Mouse (Mus musculus): ENCODE measurements around the gene Mettl21a.

DNA sequence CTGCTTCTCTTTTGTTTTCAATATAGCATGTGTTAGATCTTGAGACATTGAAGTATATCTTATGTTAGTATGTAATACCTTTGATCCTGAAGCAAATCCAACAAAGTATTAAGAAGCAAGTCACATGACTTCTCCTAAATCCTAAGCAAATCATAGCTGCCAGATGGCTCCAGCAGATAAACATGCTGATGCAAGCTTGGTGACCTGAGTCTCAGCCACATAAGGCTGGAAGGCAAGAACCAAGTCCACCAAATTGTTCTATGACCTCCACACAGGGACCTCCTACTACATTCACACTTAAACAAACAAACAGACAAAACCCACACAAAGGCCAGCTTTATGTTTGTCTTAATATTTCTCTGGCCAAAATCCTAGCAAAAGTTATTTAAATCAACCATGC lies 48.8 kb downstream of the Mettl21a start:
- TF ChIP-seq CTCF (IDR thresholded peaks at IDR 0.05; ENCODE audit: low read depth) (no peak), EP300 (IDR thresholded peaks at IDR 0.05; ENCODE audit: low read depth) (no peak)
